Mouse (Mus musculus) C2C12 (cell line): ENCODE measurements at regions not wholly inside any gene's neighbourhood (a gene's known extent, or its start where the extent isn't known, plus 50 kb on each side); places are given as distances from the start of the nearest gene placed in this dataset.

Experiments
- H3K27me3 ChIP-seq: one replicate; pipeline ENCODE4 v1.6.1; 2011; ENCODE audit not compliant: control insufficient read depth, insufficient read depth, insufficient read length
- H3K36me3 ChIP-seq: one replicate; pipeline ENCODE4 v1.6.1; 2011; ENCODE audit not compliant: control insufficient read depth, insufficient read depth
- H3K4me3 ChIP-seq: one replicate; pipeline ENCODE4 v1.5.1; 2011; ENCODE audit warnings: mild to moderate bottlenecking, control low read depth; ENCODE audit not compliant: poor library complexity, insufficient read depth, severe bottlenecking
- H3K79me2 ChIP-seq: one replicate; pipeline ENCODE4 v1.6.1; 2011; ENCODE audit not compliant: control insufficient read depth, insufficient read depth
- H3K79me3 ChIP-seq: one replicate; pipeline ENCODE4 v1.6.1; 2011; ENCODE audit warnings: low read depth, control low read depth
- H3ac ChIP-seq: one replicate; pipeline ENCODE3; 2011; ENCODE audit warnings: low read depth; ENCODE audit not compliant: control insufficient read depth, insufficient read length
- CEBPB ChIP-seq: IDR thresholded peaks from one replicate; pipeline ENCODE4 v1.6.1; 2011; ENCODE audit warnings: low read depth, mild to moderate bottlenecking, control low read depth, moderate library complexity
- CTCF ChIP-seq: IDR thresholded peaks from one replicate; pipeline ENCODE4 v1.5.1; 2011; ENCODE audit not compliant: control insufficient read depth, insufficient read depth, insufficient read length
- FOSL1 ChIP-seq: IDR thresholded peaks from one replicate; pipeline ENCODE4 v1.8.0; 2011; ENCODE audit warnings: mild to moderate bottlenecking, low read length; ENCODE audit not compliant: poor library complexity, insufficient read depth, severe bottlenecking
- MAX ChIP-seq: IDR thresholded peaks from one replicate; pipeline ENCODE4 v1.6.1; 2011; ENCODE audit warnings: mild to moderate bottlenecking, control low read depth
- MYOD1 ChIP-seq: IDR thresholded peaks from one replicate; pipeline ENCODE4 v1.6.1; 2011; ENCODE audit warnings: low read depth; ENCODE audit not compliant: control insufficient read depth, insufficient read length
- MYOG ChIP-seq: IDR thresholded peaks from one replicate; pipeline ENCODE4 v1.6.1; 2011; ENCODE audit not compliant: control insufficient read depth, insufficient read length; ENCODE audit errors: extremely low read depth
- USF1 ChIP-seq: IDR thresholded peaks from one replicate; pipeline ENCODE4 v1.6.1; 2011; ENCODE audit warnings: low read depth, mild to moderate bottlenecking, control low read depth, moderate library complexity

DNA sequence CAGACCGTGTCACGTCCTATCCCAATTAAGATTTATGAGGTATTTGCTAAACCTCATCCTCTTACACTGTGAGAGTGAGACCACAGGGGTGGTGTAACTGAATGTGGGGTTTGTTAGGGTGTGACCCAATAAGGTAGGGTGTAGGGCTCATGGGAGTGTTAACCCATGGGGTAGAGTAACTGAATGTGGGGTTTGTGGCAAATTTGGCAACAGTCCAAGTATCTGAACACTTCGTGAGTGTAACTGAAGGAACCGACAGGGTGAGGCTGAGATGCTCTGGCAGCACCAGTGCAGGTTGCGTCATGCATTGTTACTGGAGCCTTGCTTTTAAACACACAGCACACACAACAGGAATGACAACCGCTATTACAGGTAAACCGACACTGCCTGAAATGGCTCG is 144.1 kb downstream of the Anxa2 start:
- Histone ChIP-seq H3K4me3 (no peak overlapping the region), H3K79me3 (no peaks in the 10 kb centered on the region), H3K79me2 (no peaks in the 10 kb centered on the region), H3K36me3 (no peaks in the 10 kb centered on the region), H3ac (no peak overlapping the region), H3K27me3 (no peaks in the 10 kb centered on the region)
- no peak for TF ChIP-seq CEBPB
- no peak for TF ChIP-seq CTCF
- no peak for TF ChIP-seq MAX
- no peak for TF ChIP-seq MYOD1
- no peak for TF ChIP-seq USF1
- no peak for TF ChIP-seq FOSL1
- TF ChIP-seq MYOG: no peak

DNA sequence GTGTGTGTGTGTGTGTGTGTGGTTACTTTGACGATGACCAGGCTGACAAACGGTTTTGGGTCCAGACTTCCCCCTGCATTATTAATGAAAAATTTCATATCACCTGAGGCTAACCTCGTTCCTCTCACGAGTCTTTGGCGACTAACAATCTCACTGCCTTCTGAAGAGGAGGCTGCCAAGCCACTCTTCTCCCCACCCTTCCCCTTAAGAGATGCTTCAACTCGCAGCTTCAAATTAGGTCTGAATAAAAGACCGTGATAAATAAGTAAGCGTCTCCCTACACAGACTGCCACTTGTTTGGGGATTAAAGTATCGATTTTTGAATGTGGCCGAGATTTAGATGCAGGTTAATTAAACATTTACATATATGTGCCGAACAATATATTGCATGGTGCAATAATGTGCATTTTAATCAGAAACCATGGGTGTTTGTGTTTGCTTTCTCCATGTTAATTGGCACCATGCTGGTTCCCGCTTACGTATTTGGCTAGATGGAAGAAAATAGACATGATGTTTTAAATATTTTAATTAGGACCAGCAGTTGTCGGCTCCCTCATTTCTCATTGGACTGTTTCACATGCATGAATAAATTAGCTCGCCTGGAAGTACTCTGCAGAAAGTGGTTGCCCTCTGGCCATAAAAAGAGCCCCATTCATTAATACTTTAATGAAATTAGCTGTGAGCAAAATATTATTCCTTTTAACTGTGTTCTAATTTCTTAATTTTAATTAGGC is 139.1 kb downstream of the Anxa2 start:
- TF ChIP-seq MAX (no peak), CEBPB (no peak), MYOD1 (no peak), USF1 (no peak), FOSL1 (no peak), MYOG (no peak), CTCF (no peak)
- no peak overlapping the region for H3ac ChIP-seq
- H3K27me3 ChIP-seq: no peaks in the 10 kb centered on the region
- no peaks in the 10 kb centered on the region for H3K79me3 ChIP-seq
- H3K36me3 ChIP-seq: no peaks in the 10 kb centered on the region
- H3K4me3 ChIP-seq: no peak overlapping the region
- H3K79me2 ChIP-seq: no peaks in the 10 kb centered on the region

DNA sequence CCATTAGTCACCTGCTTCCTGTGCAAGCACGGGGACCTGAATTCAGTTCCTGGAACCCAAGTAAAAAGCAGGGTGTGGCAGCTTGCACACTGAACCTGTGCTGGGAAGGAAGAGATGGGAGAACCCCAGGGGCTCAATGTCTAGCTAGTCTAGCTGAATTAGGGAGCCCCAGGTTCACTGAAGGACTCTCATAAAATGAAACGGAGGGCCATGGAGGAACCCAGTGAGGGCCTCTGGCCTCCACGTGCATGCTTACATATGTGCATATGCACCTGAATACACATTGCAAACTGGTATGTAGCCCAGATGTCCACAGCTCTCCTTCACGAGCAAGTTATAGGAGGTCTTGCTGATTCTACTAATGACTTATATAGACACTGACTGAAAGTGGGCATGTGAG is 135.4 kb downstream of the Anxa2 start:
- no peaks in the 10 kb centered on the region for H3K79me2 ChIP-seq
- no peak for TF ChIP-seq MYOG
- no peak for TF ChIP-seq FOSL1
- TF ChIP-seq CEBPB: no peak
- TF ChIP-seq CTCF: no peak

DNA sequence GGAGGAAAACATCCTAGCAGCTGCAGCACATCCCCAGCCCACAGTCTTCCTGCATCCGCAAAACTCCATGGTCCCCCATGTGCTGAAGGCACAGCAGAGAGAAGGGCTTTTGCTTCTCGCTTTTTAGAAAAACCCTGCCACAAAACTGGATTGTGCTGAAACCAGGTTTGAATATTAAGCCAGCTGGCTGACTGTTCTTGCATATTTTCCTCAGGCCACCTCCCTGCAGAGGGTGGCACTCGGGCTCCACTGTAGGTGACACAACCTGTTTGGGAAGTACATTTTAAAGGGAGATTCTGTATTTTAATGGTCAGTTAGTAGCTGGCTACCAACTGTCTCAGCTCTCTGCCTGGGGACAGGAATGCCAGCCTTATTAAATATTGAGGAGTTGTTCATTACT is 133.7 kb downstream of the Anxa2 start:
- no peaks in the 10 kb centered on the region for H3K36me3 ChIP-seq
- no peak overlapping the region for H3ac ChIP-seq
- no peaks in the 10 kb centered on the region for H3K79me3 ChIP-seq
- no peaks in the 10 kb centered on the region for H3K79me2 ChIP-seq
- TF ChIP-seq FOSL1 (no peak), USF1 (no peak), MYOG (no peak), CTCF (no peak), MAX (no peak)
- H3K4me3 ChIP-seq: no peak overlapping the region
- peaks cover 6% of the 10 kb centered on the region for H3K27me3 ChIP-seq

More for the DNA sequence above, 135.4 kb downstream of the Anxa2 start:
- peaks cover 6% of the 10 kb centered on the region for H3K27me3 ChIP-seq
- H3ac ChIP-seq: no peak overlapping the region
- H3K79me3 ChIP-seq: no peaks in the 10 kb centered on the region
- H3K4me3 ChIP-seq: no peak overlapping the region
- H3K36me3 ChIP-seq: no peaks in the 10 kb centered on the region

DNA sequence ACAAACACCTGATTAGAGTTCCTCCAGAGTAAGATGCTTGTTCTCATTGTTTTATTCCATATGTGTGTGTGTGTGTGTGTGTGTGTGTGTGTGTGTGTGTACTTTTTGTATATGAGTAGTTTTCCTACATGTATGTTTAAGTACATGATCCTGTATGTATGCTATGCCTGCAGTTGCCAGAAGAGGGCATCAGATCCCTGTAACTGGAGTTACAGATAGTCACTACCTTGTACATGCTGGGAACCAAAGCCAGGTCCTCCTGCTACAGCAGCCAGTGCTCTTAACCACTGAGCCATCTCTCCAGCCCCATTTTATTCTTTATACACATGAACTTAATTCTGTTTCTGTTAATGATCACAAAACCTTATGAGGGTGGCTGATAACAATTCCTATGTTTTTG is 127.8 kb downstream of the Anxa2 start:
- TF ChIP-seq FOSL1 (no peak), USF1 (no peak), CTCF (no peak), MYOG (no peak)
- Histone ChIP-seq H3K79me3 (no peaks in the 10 kb centered on the region), H3K4me3 (no peak overlapping the region), H3ac (no peak overlapping the region), H3K36me3 (no peaks in the 10 kb centered on the region), H3K27me3 (peaks cover 3% of the 10 kb centered on the region), H3K79me2 (no peaks in the 10 kb centered on the region)

DNA sequence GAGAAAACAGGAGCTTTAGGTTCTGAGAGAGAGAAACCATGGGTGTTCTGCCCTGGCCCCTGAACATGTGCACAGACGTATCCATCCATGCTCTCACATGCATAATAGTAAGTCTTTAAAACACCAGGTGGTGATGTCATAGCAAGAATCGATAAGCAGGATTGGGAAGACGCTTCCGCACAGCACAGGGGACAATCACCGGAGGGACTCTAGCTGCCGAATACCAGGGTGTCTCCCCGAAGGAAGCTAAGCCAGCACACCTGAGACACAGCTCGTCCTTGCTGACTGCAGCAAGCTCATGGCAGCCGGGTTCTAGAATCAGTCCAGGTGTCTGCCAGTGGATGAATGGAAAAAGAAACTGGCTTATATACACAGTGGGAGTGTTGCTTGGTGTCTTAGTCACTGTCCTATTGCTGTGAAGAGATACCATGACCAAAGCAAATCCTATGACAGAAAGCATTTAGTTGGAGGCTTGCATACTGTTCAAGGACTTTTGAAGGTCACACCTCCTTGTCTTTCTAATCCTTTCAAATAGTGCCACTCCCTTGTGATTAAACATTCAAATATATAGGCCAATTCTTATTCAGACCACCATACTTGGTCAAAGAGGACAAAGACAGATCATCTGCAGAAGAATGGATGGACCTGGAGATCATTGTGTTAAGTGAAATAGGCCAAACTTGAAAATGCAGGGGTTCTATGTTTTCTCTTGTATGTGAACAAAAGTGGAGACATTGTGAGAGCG is 124.4 kb downstream of the Anxa2 start:
- Histone ChIP-seq H3K4me3 (no peak overlapping the region), H3K36me3 (no peaks in the 10 kb centered on the region), H3ac (no peak overlapping the region), H3K79me2 (no peaks in the 10 kb centered on the region), H3K79me3 (no peaks in the 10 kb centered on the region), H3K27me3 (peaks cover 12% of the 10 kb centered on the region)
- TF ChIP-seq CTCF (no peak), MYOG (no peak), MYOD1 (no peak), MAX (no peak), FOSL1 (no peak), USF1 (no peak), CEBPB (no peak)
